Mouse (Mus musculus): ENCODE measurements at regions not wholly inside any gene's neighbourhood (a gene's known extent, or its start where the extent isn't known, plus 50 kb on each side); places are given as distances from the start of the nearest gene placed in this dataset.

DNA sequence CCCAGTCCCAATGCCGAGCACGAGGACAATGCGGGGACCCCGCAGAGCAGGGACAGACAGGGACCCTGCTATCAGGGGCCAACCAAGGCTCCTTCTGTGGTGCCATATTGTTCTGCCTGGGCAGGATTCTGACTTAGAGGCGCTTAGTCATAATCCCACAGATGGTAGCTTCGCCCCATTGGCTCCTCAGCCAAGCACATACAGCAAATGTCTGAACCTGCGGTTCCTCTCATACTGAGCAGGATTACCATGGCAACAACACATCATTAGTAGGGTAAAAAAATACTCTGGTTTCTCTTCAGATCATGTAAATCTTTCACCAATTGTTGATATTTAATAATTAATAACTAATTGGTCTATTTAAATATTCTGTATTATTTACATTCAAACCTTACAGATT is 2140.3 kb upstream of the Cdh20 start:
- DNase-seq (ENCODE audit: low spot score in 2 of 2): peak; percentile 74 to 95

DNA sequence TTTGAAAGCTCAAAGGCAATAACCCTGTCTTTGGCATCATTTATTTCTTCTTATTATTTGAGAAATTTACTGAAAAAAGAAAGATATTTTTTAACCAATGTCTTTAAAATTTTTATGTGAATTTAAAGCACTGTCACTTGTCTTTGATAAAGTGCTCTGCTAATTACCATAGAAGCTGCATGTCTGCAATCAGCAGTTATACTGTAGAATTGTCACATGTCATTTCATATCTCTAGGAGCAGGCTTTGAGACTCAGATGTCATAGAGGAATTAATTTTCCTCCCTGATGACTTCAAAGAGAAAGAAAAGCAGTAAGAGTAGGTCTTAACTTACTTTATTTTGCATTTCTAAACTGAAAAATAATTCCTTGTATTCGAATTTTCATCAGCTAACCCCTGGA is 2123.9 kb upstream of the Cdh20 start:
- no peak for DNase-seq (ENCODE audit: low spot score in 2 of 2)

DNA sequence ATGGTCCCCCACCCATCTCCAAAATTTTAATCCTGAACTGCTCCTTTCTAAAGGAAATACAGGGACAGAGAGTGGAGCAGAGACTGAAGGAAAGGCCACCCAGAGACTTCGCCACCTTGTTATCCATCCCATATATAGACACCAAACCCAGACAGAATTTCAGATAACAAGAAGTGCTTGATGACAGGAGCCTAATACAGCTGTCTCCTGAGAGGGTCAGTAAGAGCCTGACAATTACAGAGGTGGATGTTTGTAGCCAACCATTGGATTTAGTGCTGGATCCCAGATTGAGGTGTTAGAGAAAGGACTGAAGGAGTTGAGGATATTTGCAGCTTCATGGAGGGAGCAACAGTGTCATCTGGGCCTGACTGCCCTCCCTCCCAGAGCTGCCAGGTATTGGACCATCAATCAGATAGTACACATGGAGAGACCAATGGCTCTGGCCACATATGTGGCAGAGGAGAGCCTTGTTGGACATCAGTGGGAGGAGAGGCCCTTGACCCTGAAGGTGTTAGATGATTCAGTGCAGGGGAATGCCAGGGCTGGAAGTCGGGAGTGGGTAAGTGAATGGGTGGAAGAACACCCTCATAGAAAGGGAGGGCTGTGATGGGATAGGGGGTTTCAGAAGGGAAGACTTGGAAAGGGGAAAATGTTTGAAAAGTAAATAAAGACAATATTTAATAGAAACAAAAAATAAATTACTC is 2080.8 kb upstream of the Cdh20 start:
- no peak for DNase-seq (ENCODE audit: low spot score in 2 of 2)

DNA sequence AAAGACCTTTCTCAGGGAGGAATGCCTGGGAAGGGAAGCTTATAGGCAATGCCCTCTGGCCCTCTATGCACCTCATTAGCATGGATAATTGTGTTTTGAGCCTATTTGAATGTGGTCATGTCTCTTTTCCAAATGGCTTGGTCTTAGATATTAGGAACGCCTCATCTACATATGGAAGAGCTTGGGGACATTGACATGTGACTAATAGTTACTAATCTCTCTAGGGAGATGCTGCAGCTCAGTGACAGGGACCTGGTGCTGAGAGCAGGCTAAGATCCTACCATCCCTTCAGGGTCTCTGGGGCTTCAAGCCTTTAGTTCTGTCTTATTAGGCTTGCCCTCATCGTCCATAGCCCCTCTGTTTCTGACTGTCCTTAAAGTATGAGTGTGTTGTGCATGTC is 2051.9 kb upstream of the Cdh20 start:
- DNase-seq (ENCODE audit: low spot score in 2 of 2): no peak

DNA sequence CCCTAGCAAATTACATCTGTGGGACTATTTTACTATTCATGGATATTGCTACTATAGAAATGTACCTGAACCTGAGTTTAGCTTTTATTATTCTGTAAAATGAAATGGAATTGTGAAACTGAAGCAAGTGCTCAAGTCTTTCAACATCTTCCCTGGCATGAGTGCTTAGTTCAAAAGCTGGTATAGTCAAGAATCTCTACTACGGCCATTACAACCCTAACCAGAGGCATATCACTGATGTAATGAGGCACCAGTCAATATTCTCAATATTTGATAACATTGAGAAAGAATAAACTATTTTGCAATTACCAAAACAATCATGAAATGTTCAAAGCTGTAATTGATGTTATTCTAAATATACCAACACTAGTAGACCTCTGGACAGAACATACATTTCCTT is 2034.3 kb upstream of the Cdh20 start:
- no peak for DNase-seq (ENCODE audit: low spot score in 2 of 2)

DNA sequence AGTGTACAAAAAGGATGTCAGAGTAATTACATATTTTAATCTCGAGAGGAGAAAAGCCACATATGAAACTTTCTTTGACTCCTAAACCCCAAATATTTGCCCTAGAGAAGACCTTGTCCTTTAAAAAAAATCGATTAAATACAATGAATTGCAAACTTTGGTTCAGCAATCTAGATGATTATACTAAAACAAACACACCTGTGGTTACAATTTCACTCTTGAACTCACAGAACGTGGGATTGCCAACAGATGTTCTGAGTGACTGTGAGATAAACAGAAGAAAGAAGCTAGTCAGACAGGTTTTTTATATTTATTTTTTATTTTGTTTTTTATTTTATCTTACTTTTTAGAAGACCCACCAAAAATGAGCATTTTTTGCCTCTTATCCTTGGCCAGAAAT is 2032.9 kb upstream of the Cdh20 start:
- no peak for DNase-seq (ENCODE audit: low spot score in 2 of 2)

DNA sequence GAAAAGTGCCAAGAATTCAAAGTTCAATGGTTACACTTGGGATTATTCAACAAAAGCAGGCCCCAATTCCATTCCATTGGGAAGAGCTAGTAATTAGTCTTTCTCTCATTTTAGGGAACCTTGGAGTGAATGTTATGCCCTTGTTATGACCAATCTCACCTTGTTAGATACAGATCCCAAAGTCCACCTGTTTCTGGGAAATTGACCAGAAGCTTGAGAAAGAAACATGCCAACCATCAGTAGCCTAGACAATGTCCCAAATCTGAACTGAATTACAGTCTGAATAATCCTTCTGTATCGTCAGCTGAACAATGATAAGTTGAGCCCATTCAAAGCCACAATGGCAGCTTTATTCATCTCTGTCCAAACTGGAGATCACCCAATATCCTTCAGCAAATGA is 2010.4 kb upstream of the Cdh20 start:
- no peak for DNase-seq (ENCODE audit: low spot score in 2 of 2)

All from frontal cortex, postnatal 10 days (tissue).